ENCODE assay signal across 9 mouse cellular contexts in the genomic region with DNA sequence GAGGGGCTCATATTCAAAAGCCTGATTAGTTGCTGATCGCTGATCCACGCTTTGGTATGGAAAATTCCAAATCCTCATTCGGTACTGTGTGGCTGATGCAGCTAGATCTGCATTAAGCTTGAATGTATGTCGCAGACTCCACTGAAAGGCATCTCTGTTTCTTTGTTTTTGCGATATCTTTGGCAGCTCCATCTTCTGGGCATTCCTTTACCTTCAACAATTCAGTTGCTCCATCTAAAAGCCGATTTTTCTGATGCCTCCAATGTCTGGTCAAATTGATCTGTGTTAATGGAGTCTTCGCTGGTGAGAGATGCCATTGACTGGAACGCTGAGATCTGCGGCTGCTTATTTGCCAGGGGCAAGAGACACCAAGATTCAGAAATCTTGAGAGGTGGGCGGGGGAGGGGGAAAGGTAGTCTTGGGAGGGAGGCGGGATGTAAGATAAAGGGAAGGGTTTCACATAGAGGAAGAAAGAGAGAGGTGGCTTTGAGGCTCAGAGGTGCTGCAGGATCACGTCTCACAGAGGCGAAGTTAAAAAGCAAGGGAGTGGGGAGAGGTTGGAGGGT. TPM values are rescaled to one million over a fixed set of nuclear protein-coding genes. Genes with fewer than 3 reads are reported as not detected.
DNase-seq lines count a peak whose midpoint lies in the region; ATAC-seq and TF ChIP-seq lines count a peak whose summit lies in the region.
"Had no signal": no experiment of that assay in that cellular context is flagged by ENCODE, and none has a peak within 500 bp of the region (broad histone marks: within the 10 kb centered on the region; RNA-seq: fewer than 3 reads in every experiment).

No protein-coding gene starts in this region.

- 16% methylated on average over 13 of the region's 13 CpGs for WGBS in heart, embryonic 16.5 days
- WGBS in forebrain, embryonic 12.5 days = 5% methylated on average over 13 of the region's 13 CpGs
- WGBS in neural tube, embryonic 13.5 days = 8% methylated on average over 13 of the region's 13 CpGs
- 24% methylated on average over 13 of the region's 13 CpGs for WGBS in thymus, adult 2 months

- intact Hi-C loops in heart, postnatal 10 days (cut with DNase I) = no loop called here

- no peak for TF ChIP-seq POLR2A in thymus, adult 2 months (IDR thresholded peaks at IDR 0.05; ENCODE audit: control insufficient read depth, extremely low read depth, insufficient read depth, low read length, poor library complexity)

- peaks cover 8% of the 10 kb centered on the region for H3K4me1 ChIP-seq in heart, embryonic 16.5 days (ENCODE audit: control insufficient read depth, insufficient read depth, low read length)
- peaks cover 13% of the 10 kb centered on the region for H3K4me1 ChIP-seq in forebrain, embryonic 12.5 days
- H3K4me1 ChIP-seq in neural tube, embryonic 13.5 days (replicated peaks) = peaks cover 24% of the 10 kb centered on the region
- peaks cover 6% of the 10 kb centered on the region; the same call in 1 of the 2 replicates for H3K4me1 ChIP-seq in thymus, adult 2 months (replicated peaks; ENCODE audit: control insufficient read depth, insufficient read depth, low read length)

- no peak for DNase-seq in heart, postnatal 10 days
- peak; percentile 26 for DNase-seq in left cerebral cortex, adult 11 months (ENCODE audit: low spot score)
- no peak for DNase-seq in thymus, postnatal 25 days
- DNase-seq in thymus, adult 2 months = no peak

- H3K27me3 ChIP-seq in heart, embryonic 16.5 days (ENCODE audit: control insufficient read depth, insufficient read depth, low read length) = peaks cover 32% of the 10 kb centered on the region
- peaks cover 17% of the 10 kb centered on the region for H3K27me3 ChIP-seq in forebrain, embryonic 12.5 days
- H3K27me3 ChIP-seq in neural tube, embryonic 13.5 days = no peaks in the 10 kb centered on the region
- H3K27me3 ChIP-seq in thymus, adult 2 months (ENCODE audit: control insufficient read depth, insufficient read depth, low read length) = peaks cover 22% of the 10 kb centered on the region; the same call in 1 of the 2 replicates
- H3K27me3 ChIP-seq: CH12.LX had no signal

- peak overlapping the region; percentile 97 for H3K4me2 ChIP-seq in heart, embryonic 16.5 days (ENCODE audit: low read depth, low read length)
- H3K4me2 ChIP-seq in forebrain, embryonic 12.5 days = peak overlapping the region; percentile 84
- peak overlapping the region; percentile 84 for H3K4me2 ChIP-seq in neural tube, embryonic 13.5 days

- no peaks in the 10 kb centered on the region for H3K36me3 ChIP-seq in heart, embryonic 16.5 days (ENCODE audit: control insufficient read depth, insufficient read depth)
- H3K36me3 ChIP-seq in forebrain, embryonic 12.5 days (replicated peaks) = no peaks in the 10 kb centered on the region
- no peaks in the 10 kb centered on the region for H3K36me3 ChIP-seq in neural tube, embryonic 13.5 days
- H3K36me3 ChIP-seq in thymus, adult 2 months (ENCODE audit: control insufficient read depth, insufficient read depth, low read length) = no peaks in the 10 kb centered on the region

- no peak overlapping the region for H3K9ac ChIP-seq in heart, embryonic 16.5 days (ENCODE audit: low read length)
- H3K9ac ChIP-seq in forebrain, embryonic 12.5 days = peak overlapping the region; percentile 63; the same call in 1 of the 2 replicates
- peak overlapping the region; percentile 86 for H3K9ac ChIP-seq in neural tube, embryonic 13.5 days

- no peak for TF ChIP-seq CTCF in thymus, adult 2 months (IDR thresholded peaks at IDR 0.05; ENCODE audit: borderline replicate concordance, control insufficient read depth, extremely low read depth, insufficient read depth, low read length, poor library complexity)

- no peaks in the 10 kb centered on the region for H3K9me3 ChIP-seq in heart, embryonic 16.5 days (replicated peaks; ENCODE audit: control insufficient read depth, low read length)
- H3K9me3 ChIP-seq in forebrain, embryonic 12.5 days = no peaks in the 10 kb centered on the region
- no peaks in the 10 kb centered on the region for H3K9me3 ChIP-seq in neural tube, embryonic 13.5 days

- no peak for ATAC-seq in heart, embryonic 16.5 days (replicated peaks; ENCODE audit: extremely low read depth, insufficient read depth, low FRiP score)
- ATAC-seq in forebrain, embryonic 12.5 days (ENCODE audit: low FRiP score) = no peak
- no peak; the same call in 1 of the 2 replicates for ATAC-seq in neural tube, embryonic 13.5 days (ENCODE audit: low read depth)
- no peak for ATAC-seq in inflammation-experienced regulatory T-cells, adult 6 months

- peak overlapping the region; percentile 19 for H3K4me3 ChIP-seq in heart, embryonic 16.5 days (ENCODE audit: low read length)
- peak overlapping the region; percentile 65 for H3K4me3 ChIP-seq in forebrain, embryonic 12.5 days (replicated peaks)
- H3K4me3 ChIP-seq in neural tube, embryonic 13.5 days = peak overlapping the region; percentile 70
- H3K4me3 ChIP-seq in thymus, adult 2 months (ENCODE audit: control insufficient read depth, insufficient read depth, low read length) = no peak overlapping the region

- H3K27ac ChIP-seq in heart, embryonic 16.5 days (ENCODE audit: low read length) = no peak overlapping the region
- H3K27ac ChIP-seq in forebrain, embryonic 12.5 days = 0 out of 2 replicates have a peak overlapping the region, but pooled peaks have one; percentile 31
- peak overlapping the region; percentile 97 for H3K27ac ChIP-seq in neural tube, embryonic 13.5 days (replicated peaks)
- no peak overlapping the region for H3K27ac ChIP-seq in thymus, adult 2 months (ENCODE audit: control insufficient read depth, insufficient read depth, low read length)

RNA-seq across cellular contexts. Expression of gene Tmeff2, which starts 25.0 kb away (rescaled TPM):
- 2.2 and 2.4 TPM in 2 replicates for polyA plus RNA-seq in heart, embryonic 16.5 days (2015; fragmentation: Nextera tagmentation; extraction: Ambion mirVana)
- under 1 TPM; 0.67 to 0.81 TPM for total RNA-seq in heart, postnatal 10 days (2021)
- 11.2 and 11.9 TPM in 2 replicates for polyA plus RNA-seq in forebrain, embryonic 12.5 days (2016; fragmentation: Nextera tagmentation; extraction: Ambion mirVana)
- 127 and 139 TPM in 2 replicates for polyA plus RNA-seq in neural tube, embryonic 13.5 days (2015; fragmentation: Nextera tagmentation; extraction: Ambion mirVana)
- not detected for polyA plus RNA-seq in inflammation-experienced regulatory T-cells, adult 6 months (2017; shearing (Covaris generic))
- polyA plus RNA-seq in thymus, adult 2 months (2012; rRNA removed) = 0.55 and 0.60 TPM in 2 replicates
- total RNA-seq: CH12.LX had no signal

Comparison
In these comparisons a context has a peak if more than half of its experiments do, and no peak if none do; other contexts are left out.
1. H3K27ac ChIP-seq: peak in forebrain, embryonic 12.5 days (single experiment) and neural tube, embryonic 13.5 days (single experiment); none in heart, embryonic 16.5 days (single experiment) and thymus, adult 2 months (single experiment).
2. Peak in every context shown above with its lines, with median percentiles within 50 percentile points of each other: H3K4me2 ChIP-seq.